Mouse (Mus musculus) heart, postnatal 0 days (tissue): ENCODE measurements around the gene Ggact.

Experiments used
- CTCF ChIP-seq: IDR thresholded peaks from 2 replicates; pipeline ENCODE4 v1.5.1; 2016; ENCODE audit warnings: antibody characterized with exemption, control low read depth, low read depth
- EP300 ChIP-seq: IDR thresholded peaks from 2 replicates; pipeline ENCODE4 v1.6.1; 2016; ENCODE audit warnings: antibody characterized with exemption, low read depth

DNA sequence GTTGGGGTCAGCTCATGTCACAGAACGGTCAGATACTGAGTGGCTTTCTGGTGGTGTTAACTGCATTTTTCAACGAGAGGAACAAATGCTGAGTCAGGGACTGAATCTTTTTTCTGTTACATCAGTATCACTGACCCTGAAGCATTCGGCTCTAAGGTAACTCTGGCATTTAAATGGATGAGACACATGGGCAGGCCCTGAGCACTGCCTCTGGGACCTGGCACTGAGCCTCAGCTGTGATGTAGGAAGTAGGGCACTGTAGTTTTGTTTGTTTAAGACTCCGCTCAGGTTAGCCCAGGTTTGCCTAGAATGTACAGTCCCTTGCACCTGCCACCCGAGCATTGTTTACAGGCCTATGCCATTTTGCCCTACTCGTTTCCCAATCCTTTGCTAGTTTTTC, 43.7 kb downstream of the Ggact start:
- TF ChIP-seq CTCF, result no peak
- no peak for TF ChIP-seq EP300
